Mouse (Mus musculus): ENCODE results near the gene Ppm1f. TPM values are rescaled to one million over a fixed set of nuclear protein-coding genes. Genes with fewer than 3 reads are reported as not detected.

Gene Ppm1f
- polyA plus RNA-seq, 1 experiment, result 30.2 TPM

GRCm38 (mm10) chr16:16862288-16862687 is 34.0 kb upstream of the Ppm1f start:
- no peaks in the 10 kb centered on the region for H3K27me3 ChIP-seq (ENCODE audit: control insufficient read depth, insufficient read depth, low read length)
- no peaks in the 10 kb centered on the region; the same call in 1 of the 2 replicates for H3K4me1 ChIP-seq (ENCODE audit: control insufficient read depth, insufficient read depth, low read length)
- H3K36me3 ChIP-seq (ENCODE audit: control insufficient read depth, insufficient read depth, low read length), result no peaks in the 10 kb centered on the region
- H3K4me3 ChIP-seq (ENCODE audit: control insufficient read depth, low read depth, low read length), result no peak overlapping the region
- no peak overlapping the region for H3K27ac ChIP-seq (ENCODE audit: control insufficient read depth, insufficient read depth, low read depth, low read length)
- no peak for TF ChIP-seq POLR2A (IDR thresholded peaks at IDR 0.05; ENCODE audit: control insufficient read depth, low read depth, low read length)
- TF ChIP-seq CTCF (IDR thresholded peaks at IDR 0.05; ENCODE audit: control insufficient read depth, insufficient read depth, insufficient replicate concordance, low read depth, low read length), result no peak

- Histone ChIP-seq H3K27me3 (ENCODE audit: control insufficient read depth, insufficient read depth, low read length) (no peaks in the 10 kb centered on the region), H3K27ac (ENCODE audit: control insufficient read depth, insufficient read depth, low read depth, low read length) (no peak within 1 kb of the TSS), H3K36me3 (ENCODE audit: control insufficient read depth, insufficient read depth, low read length) (no peaks in the 10 kb centered on the region), H3K4me1 (ENCODE audit: control insufficient read depth, insufficient read depth, low read length) (no peaks in the 10 kb centered on the region; the same call in 1 of the 2 replicates), H3K4me3 (ENCODE audit: control insufficient read depth, low read depth, low read length) (no peak within 1 kb of the TSS)
- TF ChIP-seq POLR2A (IDR thresholded peaks at IDR 0.05; ENCODE audit: control insufficient read depth, low read depth, low read length), result no peak
- TF ChIP-seq CTCF (IDR thresholded peaks at IDR 0.05; ENCODE audit: control insufficient read depth, insufficient read depth, insufficient replicate concordance, low read depth, low read length), result no peak
Observed at GRCm38 (mm10) chr16:16863978-16864377, 32.3 kb upstream of the Ppm1f start, which contains the start of gene Igll1. Gene Igll1 (minus strand): TSS chr16:16863985.

- Histone ChIP-seq H3K27ac (ENCODE audit: control insufficient read depth, insufficient read depth, low read depth, low read length) (no peak overlapping the region), H3K4me1 (ENCODE audit: control insufficient read depth, insufficient read depth, low read length) (no peaks in the 10 kb centered on the region; the same call in 1 of the 2 replicates)
Observed at GRCm38 (mm10) chr16:16865217-16865616, 31.1 kb upstream of the Ppm1f start.

GRCm38 (mm10) chr16:16865696-16866561 is 30.3 kb upstream of the Ppm1f start:
- Histone ChIP-seq H3K27me3 (ENCODE audit: control insufficient read depth, insufficient read depth, low read length) (no peaks in the 10 kb centered on the region), H3K36me3 (ENCODE audit: control insufficient read depth, insufficient read depth, low read length) (no peaks in the 10 kb centered on the region), H3K4me3 (ENCODE audit: control insufficient read depth, low read depth, low read length) (no peak overlapping the region), H3K4me1 (ENCODE audit: control insufficient read depth, insufficient read depth, low read length) (no peaks in the 10 kb centered on the region; the same call in 1 of the 2 replicates), H3K27ac (ENCODE audit: control insufficient read depth, insufficient read depth, low read depth, low read length) (no peak overlapping the region)
- no peak for TF ChIP-seq CTCF (IDR thresholded peaks at IDR 0.05; ENCODE audit: control insufficient read depth, insufficient read depth, insufficient replicate concordance, low read depth, low read length)
- no peak for TF ChIP-seq POLR2A (IDR thresholded peaks at IDR 0.05; ENCODE audit: control insufficient read depth, low read depth, low read length)

More at GRCm38 (mm10) chr16:16865217-16865616, 31.1 kb upstream of the Ppm1f start:
- TF ChIP-seq POLR2A (IDR thresholded peaks at IDR 0.05; ENCODE audit: control insufficient read depth, low read depth, low read length), result no peak
- TF ChIP-seq CTCF (IDR thresholded peaks at IDR 0.05; ENCODE audit: control insufficient read depth, insufficient read depth, insufficient replicate concordance, low read depth, low read length), result no peak
- H3K36me3 ChIP-seq (ENCODE audit: control insufficient read depth, insufficient read depth, low read length), result no peaks in the 10 kb centered on the region
- H3K4me3 ChIP-seq (ENCODE audit: control insufficient read depth, low read depth, low read length), result no peak overlapping the region
- H3K27me3 ChIP-seq (ENCODE audit: control insufficient read depth, insufficient read depth, low read length), result no peaks in the 10 kb centered on the region

GRCm38 (mm10) chr16:16870241-16870616 is 26.0 kb upstream of the Ppm1f start:
- TF ChIP-seq POLR2A (IDR thresholded peaks at IDR 0.05; ENCODE audit: control insufficient read depth, low read depth, low read length) (no peak), CTCF (IDR thresholded peaks at IDR 0.05; ENCODE audit: control insufficient read depth, insufficient read depth, insufficient replicate concordance, low read depth, low read length) (no peak)
- H3K27ac ChIP-seq (ENCODE audit: control insufficient read depth, insufficient read depth, low read depth, low read length), result no peak overlapping the region
- peak overlapping the region; percentile 94 for H3K4me3 ChIP-seq (ENCODE audit: control insufficient read depth, low read depth, low read length)
- H3K36me3 ChIP-seq (ENCODE audit: control insufficient read depth, insufficient read depth, low read length), result no peaks in the 10 kb centered on the region
- H3K4me1 ChIP-seq (ENCODE audit: control insufficient read depth, insufficient read depth, low read length), result peaks cover 3% of the 10 kb centered on the region
- H3K27me3 ChIP-seq (ENCODE audit: control insufficient read depth, insufficient read depth, low read length), result no peaks in the 10 kb centered on the region

- Histone ChIP-seq H3K4me3 (ENCODE audit: control insufficient read depth, low read depth, low read length) (peak within 1 kb of the TSS; percentile 94), H3K36me3 (ENCODE audit: control insufficient read depth, insufficient read depth, low read length) (no peaks in the 10 kb centered on the region), H3K27me3 (ENCODE audit: control insufficient read depth, insufficient read depth, low read length) (no peaks in the 10 kb centered on the region), H3K4me1 (ENCODE audit: control insufficient read depth, insufficient read depth, low read length) (peaks cover 3% of the 10 kb centered on the region), H3K27ac (ENCODE audit: control insufficient read depth, insufficient read depth, low read depth, low read length) (peak within 1 kb of the TSS; percentile 85)
- TF ChIP-seq POLR2A (IDR thresholded peaks at IDR 0.05; ENCODE audit: control insufficient read depth, low read depth, low read length) (peak; percentile 92), CTCF (IDR thresholded peaks at IDR 0.05; ENCODE audit: control insufficient read depth, insufficient read depth, insufficient replicate concordance, low read depth, low read length) (peak; percentile 21; the same call in 1 of the 2 replicates)
Observed at GRCm38 (mm10) chr16:16870617-16871331, 25.5 kb upstream of the Ppm1f start, which contains the start of the genes Top3b and Vpreb1. Gene Top3b (plus strand): TSS chr16:16870736. Gene Vpreb1 (minus strand): TSS chr16:16870843.

GRCm38 (mm10) chr16:16879025-16879424 is 17.2 kb upstream of the Ppm1f start:
- H3K27me3 ChIP-seq (ENCODE audit: control insufficient read depth, insufficient read depth, low read length), result no peaks in the 10 kb centered on the region
- no peak for TF ChIP-seq POLR2A (IDR thresholded peaks at IDR 0.05; ENCODE audit: control insufficient read depth, low read depth, low read length)
- no peak for TF ChIP-seq CTCF (IDR thresholded peaks at IDR 0.05; ENCODE audit: control insufficient read depth, insufficient read depth, insufficient replicate concordance, low read depth, low read length)
- no peak overlapping the region for H3K27ac ChIP-seq (ENCODE audit: control insufficient read depth, insufficient read depth, low read depth, low read length)
- H3K4me1 ChIP-seq (ENCODE audit: control insufficient read depth, insufficient read depth, low read length), result no peaks in the 10 kb centered on the region
- H3K4me3 ChIP-seq (ENCODE audit: control insufficient read depth, low read depth, low read length), result no peak overlapping the region
- H3K36me3 ChIP-seq (ENCODE audit: control insufficient read depth, insufficient read depth, low read length), result peaks cover 1% of the 10 kb centered on the region

Data from testis, adult 2 months (tissue).